Mouse (Mus musculus): ENCODE results near the gene Nt5e.
A peak's percentile ranks its signal among the peaks of the same experiment; 100 is the strongest.
"Not testable (repeated sequence)": the region's sequence is repeated elsewhere in the genome, so short reads cannot be mapped to it uniquely, and the experiment has no call there.

Gene Nt5e

DNA sequence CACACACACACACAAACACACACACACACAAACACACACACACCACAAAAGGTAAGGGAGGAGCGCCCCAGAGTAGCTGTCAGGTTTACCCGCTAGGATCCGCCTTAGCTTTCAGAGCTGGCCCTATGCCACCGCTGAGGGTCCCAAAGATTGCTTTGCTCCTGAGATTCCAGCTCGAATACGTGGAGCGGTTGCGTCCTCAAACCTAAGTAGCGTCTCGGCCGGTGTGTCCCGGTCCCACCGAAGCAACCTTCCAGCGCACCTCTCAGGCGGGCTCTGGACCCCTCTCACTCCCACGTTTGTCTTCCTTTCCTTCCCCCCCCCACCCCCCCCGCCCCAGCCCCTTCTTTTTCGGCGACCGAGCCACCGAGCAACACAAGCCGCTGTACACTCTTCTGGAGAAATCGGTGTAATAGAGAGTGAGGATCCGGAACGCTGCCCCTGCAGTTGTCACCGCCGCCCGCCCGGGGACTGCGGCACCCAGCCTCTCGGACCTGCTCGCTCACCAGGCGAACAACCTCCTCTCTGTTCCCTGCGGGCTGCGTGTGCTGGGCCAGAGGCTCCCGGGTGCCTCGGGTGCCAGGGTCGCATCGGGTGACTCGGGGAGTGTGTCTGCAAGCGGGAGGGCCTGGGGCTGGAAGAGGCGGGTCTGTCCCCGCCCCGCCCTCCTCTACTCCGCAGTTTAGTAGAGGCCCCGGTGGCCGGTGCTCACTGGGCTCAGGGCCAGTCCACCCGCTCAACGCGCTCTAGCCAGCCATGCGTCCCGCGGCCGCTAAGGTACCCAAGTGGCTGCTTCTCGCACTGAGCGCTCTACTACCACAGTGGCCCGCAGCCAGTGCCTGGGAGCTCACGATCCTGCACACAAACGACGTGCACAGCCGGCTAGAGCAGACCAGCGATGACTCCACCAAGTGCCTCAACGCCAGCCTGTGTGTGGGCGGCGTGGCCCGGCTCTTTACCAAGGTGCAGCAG is at the start of gene Nt5e:
TSS of gene Nt5e (plus strand) at position 268 of the 972 bp plus-strand sequence.
- peak; percentile 71 for DNase-seq

DNA sequence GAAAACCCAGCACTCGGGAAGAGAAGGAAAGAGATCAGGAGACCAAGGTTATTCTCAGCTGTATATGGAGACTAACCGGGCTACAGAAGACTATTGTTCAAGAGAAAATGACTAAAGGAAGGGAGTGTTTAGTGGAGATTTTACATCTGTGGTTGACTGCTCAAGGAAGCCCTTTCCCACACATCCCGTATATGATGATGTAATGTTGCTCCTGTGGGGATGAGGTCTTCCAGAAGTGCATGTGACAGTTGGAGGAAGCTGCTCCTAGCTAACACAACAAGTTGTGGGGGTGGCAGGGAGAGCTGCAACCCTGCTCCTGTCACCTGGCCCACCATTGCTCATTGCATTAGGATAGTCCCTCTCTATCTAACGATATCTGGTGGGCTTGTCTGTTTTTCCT is 49.4 kb upstream of the Nt5e start:
- DNase-seq: no peak

- no peak for DNase-seq
Observed at GRCm38 (mm10) chr9:88279728-88280127, 47.3 kb upstream of the Nt5e start.

DNA sequence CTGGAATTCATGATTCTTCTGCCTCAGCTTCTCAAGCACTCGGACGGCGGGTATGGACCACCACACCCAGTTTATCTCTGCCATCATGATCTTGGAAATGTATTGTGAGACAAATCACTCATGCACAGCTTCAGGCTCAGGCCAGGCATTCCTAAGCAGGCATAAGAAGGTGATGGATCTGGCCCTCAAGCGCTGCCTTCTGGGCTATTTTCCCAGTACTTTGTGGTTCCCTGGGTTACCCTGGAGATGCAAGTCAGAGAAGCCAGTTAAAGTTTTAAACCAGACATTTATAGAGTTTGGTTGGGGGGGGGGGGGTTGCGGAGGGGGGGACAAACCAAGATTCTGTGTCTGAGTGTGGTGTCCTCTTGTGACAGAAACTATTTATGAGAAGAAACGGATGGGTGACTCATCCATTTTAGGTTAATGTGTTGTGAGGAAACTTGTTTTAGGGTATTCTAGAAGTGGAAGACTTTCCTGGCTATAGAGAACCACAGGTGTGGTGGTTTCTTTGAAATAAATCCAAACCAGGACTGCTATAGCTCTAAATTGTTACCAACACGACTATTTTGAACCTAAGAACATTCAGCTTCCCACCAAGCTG is 37.3 kb upstream of the Nt5e start:
- DNase-seq: no peak

- no peak for DNase-seq
Observed at GRCm38 (mm10) chr9:88292836-88293370, 34.1 kb upstream of the Nt5e start.

GRCm38 (mm10) chr9:88295798-88296197 is 31.2 kb upstream of the Nt5e start:
- no peak for DNase-seq

GRCm38 (mm10) chr9:88296321-88296720 is 30.7 kb upstream of the Nt5e start:
- no peak for DNase-seq

DNA sequence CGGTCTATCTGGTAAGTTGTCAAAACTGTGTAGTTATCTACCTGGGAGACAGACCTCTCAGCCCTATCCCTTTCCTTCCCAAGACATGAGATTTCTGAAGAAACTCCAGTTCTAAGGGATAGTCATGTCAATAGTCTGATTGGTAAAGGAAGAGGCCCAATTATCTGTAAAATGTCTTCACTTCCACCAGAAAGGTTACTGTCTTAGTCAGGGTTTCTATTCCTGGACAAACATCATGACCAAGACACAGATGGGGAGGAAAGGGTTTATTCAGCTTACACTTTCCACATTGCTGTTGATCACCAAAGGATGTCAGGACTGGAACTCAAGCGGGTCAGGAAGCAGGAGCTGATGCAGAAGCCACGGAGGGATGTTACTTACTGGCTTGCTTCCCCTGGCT is 29.8 kb upstream of the Nt5e start:
- not testable (repeated sequence) for DNase-seq

GRCm38 (mm10) chr9:88297871-88298658 is 28.9 kb upstream of the Nt5e start:
- no peak for DNase-seq

- DNase-seq: no peak
Observed at GRCm38 (mm10) chr9:88307019-88307618, 19.9 kb upstream of the Nt5e start.

GRCm38 (mm10) chr9:88309127-88309526 is 17.9 kb upstream of the Nt5e start:
- DNase-seq: no peak

DNA sequence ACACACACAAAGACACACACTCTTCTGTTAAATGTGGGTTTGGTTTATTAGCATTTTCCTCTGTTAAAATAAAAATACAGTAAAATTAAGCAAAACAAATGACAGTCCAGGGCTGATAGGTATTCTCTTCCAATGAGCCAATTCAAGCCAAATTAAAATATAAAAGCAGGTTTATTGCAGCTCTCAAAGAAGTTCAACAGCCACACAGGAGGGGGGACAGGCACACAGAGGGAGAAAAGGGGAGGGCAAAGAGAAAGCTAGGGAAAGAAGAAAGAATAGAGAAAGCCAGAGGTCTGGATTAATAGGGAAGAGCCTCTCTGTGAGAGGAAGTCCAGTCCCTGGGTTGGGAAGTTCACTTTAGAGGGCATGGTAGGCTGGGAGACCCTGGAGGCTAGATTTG is 7.8 kb upstream of the Nt5e start:
- DNase-seq: no peak

GRCm38 (mm10) chr9:88324616-88325015 is 2.4 kb upstream of the Nt5e start:
- DNase-seq: no peak

GRCm38 (mm10) chr9:88328666-88329065 is 1.7 kb downstream of the Nt5e start:
- DNase-seq: no peak

GRCm38 (mm10) chr9:88329166-88329748 is 2.3 kb downstream of the Nt5e start:
- peak; percentile 12 for DNase-seq

DNA sequence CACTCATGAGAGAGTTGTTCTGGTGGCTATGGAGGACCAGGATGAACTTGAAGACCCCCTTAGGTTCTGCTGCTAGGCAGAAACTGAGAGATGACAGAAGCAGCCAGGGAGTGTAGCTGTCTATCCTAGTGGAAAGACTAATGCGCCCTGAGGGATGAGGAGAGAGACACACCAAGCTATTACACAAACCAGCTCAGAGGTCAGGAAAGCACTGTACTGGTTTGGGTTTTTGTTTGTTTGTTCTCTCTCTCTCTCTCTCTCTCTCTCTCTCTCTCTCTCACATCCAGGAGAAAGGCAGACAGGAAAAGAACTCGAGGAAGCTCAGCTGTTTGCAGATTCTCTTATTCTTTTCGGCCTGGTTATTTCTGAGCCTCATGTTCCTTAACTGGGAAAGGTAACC is 3.3 kb downstream of the Nt5e start:
- DNase-seq: no peak

GRCm38 (mm10) chr9:88332447-88332846 is 5.5 kb downstream of the Nt5e start:
- no peak for DNase-seq

DNA sequence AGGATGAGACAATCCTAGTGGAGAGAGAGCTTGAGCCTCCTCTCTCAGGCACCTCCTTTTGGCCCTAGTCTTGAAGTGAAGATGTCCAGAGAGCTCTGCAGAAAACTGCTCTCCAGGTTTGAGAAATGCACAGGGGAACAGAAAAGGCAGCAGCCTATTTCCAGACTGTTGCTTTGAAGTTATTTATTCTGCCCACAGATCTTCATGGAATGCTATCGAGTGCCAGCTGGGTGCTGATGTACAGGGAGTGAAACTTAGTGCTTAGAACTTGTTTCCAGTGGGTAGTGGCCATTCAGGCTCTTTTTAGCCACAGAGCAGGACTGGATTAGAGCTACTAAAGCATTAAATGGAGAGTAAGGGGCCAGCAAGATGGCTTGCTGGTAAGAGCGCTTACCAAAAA is 8.8 kb downstream of the Nt5e start:
- DNase-seq: no peak

GRCm38 (mm10) chr9:88340819-88341218 is 13.8 kb downstream of the Nt5e start:
- no peak for DNase-seq

GRCm38 (mm10) chr9:88342241-88342640 is 15.2 kb downstream of the Nt5e start:
- no peak for DNase-seq

- no peak for DNase-seq
Observed at GRCm38 (mm10) chr9:88342701-88343100, 15.7 kb downstream of the Nt5e start.

GRCm38 (mm10) chr9:88344424-88344823 is 17.4 kb downstream of the Nt5e start:
- no peak for DNase-seq

Measured in lung, postnatal 14 days (tissue).